Mouse (Mus musculus) midbrain, postnatal 0 days (tissue): Measurements from ENCODE around the gene 6030452D12Rik. TPM values are rescaled to one million over a fixed set of nuclear protein-coding genes. Genes with fewer than 3 reads are reported as not detected.

Experiments
- ATAC-seq: fragments of 200-750 bp; cut with Nextera tagmentation; 2 replicates; pipeline ENCODE4 v1.8.0; 2017; ENCODE audit warnings: moderate number of reproducible peaks, mild to moderate bottlenecking, moderate TSS enrichment, moderate library complexity; ENCODE audit not compliant: low FRiP score
- DNase-seq: peaks from one replicate; pipeline ENCODE4 v3.0.0-alpha.2; 2015; ENCODE audit warnings: low spot score
- H3K27ac ChIP-seq: fragments of 300-500 bp; sonication (generic); 2 replicates; pipeline ENCODE4 v1.5.1; 2014; ENCODE audit warnings: low read depth, mild to moderate bottlenecking, low read length, mixed read lengths
- H3K27me3 ChIP-seq: fragments of 300-500 bp; sonication (generic); 2 replicates; pipeline ENCODE4 v1.6.1; 2014; ENCODE audit warnings: low read length, control low read depth, mixed read lengths; ENCODE audit not compliant: insufficient read depth
- H3K36me3 ChIP-seq: fragments of 300-500 bp; sonication (generic); 2 replicates; pipeline ENCODE4 v1.6.1; 2014; ENCODE audit warnings: low read length, control low read depth, mixed read lengths; ENCODE audit not compliant: insufficient read depth
- H3K4me1 ChIP-seq: fragments of 300-500 bp; sonication (generic); 2 replicates; pipeline ENCODE4 v1.6.1; 2014; ENCODE audit warnings: mild to moderate bottlenecking, control low read depth, antibody characterized with exemption, low read length, mixed read lengths; ENCODE audit not compliant: insufficient read depth
- H3K4me2 ChIP-seq: fragments of 300-500 bp; sonication (generic); 2 replicates; pipeline ENCODE4 v1.6.1; 2014; ENCODE audit warnings: low read depth, mild to moderate bottlenecking, low read length, mixed read lengths; ENCODE audit not compliant: poor library complexity, severe bottlenecking
- H3K4me3 ChIP-seq: fragments of 300-500 bp; sonication (generic); 2 replicates; pipeline ENCODE4 v1.5.1; 2014; ENCODE audit warnings: low read depth, mild to moderate bottlenecking, low read length, moderate library complexity
- H3K9ac ChIP-seq: fragments of 300-500 bp; sonication (generic); replicated peaks from 2 replicates; pipeline ENCODE4 v1.6.1; 2014; ENCODE audit warnings: mild to moderate bottlenecking, low read length, moderate library complexity, mixed read lengths; ENCODE audit not compliant: poor library complexity, severe bottlenecking
- H3K9me3 ChIP-seq: fragments of 300-500 bp; sonication (generic); 2 replicates; pipeline ENCODE4 v1.6.1; 2016; ENCODE audit warnings: low read length, control low read depth
- CTCF ChIP-seq: IDR thresholded peaks from 2 replicates; pipeline ENCODE4 v1.5.1; 2016; ENCODE audit warnings: antibody characterized with exemption, mild to moderate bottlenecking
- WGBS: fragments of 180-500 bp; shearing (Covaris S2); extraction: QIAGEN DNeasy Blood & Tissue Kit; methylation state at CpG from one replicate; pipeline ENCODE4 v1.1.7; 2014; 5-methylcytosine and 5-hydroxymethylcytosine counted together
- polyA plus RNA-seq: library from polyadenylated mRNA; unstranded; fragments of >200 nt; fragmentation: Nextera tagmentation; extraction: Ambion mirVana; gene quantifications from 2 replicates; pipeline ENCODE4 v1.2.1, GENCODE M21; 2015
- total RNA-seq: library from RNA; depleted of rRNA; stranded (reverse); fragments of >200 nt; gene quantifications from 2 replicates; pipeline ENCODE4 v1.2.3, GENCODE M21; 2014

The 6030452D12Rik gene
- total and polyA plus RNA-seq, 2 experiments from 2014 or later = not detected

DNA sequence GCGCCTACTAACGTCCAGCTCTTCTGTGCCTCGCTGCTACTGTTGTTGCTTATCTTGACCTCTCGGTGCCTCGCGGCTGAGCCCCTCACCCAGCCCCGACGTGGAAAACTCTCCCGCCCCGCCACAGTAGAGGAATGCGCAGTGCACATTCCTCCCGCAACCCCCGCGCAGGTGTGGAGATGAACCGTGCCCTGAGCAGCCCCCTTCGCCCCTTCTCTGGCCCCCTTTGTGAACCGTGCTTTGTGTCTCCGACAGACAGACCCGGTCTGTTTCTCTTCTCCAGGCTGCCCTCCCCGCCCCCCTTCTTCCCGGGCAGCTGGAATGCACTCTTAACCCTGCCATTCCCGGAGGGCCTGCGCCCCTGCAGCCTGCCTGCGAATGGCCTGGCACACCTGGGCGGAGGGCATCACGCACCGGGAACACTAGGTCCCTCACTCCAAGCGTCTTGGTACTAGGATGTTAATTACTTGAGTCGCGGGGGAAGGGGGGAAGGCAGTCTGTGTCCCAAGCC lies 11.3 kb downstream of the 6030452D12Rik start:
- ATAC-seq = no peak
- no peaks in the 10 kb centered on the region for H3K9me3 ChIP-seq
- under 1% methylated on average over 29 of the region's 30 CpGs for WGBS
- H3K4me3 ChIP-seq = peak overlapping the region; percentile 38
- H3K27ac ChIP-seq = no peak overlapping the region
- H3K4me1 ChIP-seq = peaks cover 14% of the 10 kb centered on the region
- no peak for TF ChIP-seq CTCF
- H3K4me2 ChIP-seq = peak overlapping the region; percentile 54
- no peak overlapping the region for H3K9ac ChIP-seq
- no peaks in the 10 kb centered on the region for H3K36me3 ChIP-seq
- no peak for DNase-seq
- peaks cover 32% of the 10 kb centered on the region for H3K27me3 ChIP-seq

DNA sequence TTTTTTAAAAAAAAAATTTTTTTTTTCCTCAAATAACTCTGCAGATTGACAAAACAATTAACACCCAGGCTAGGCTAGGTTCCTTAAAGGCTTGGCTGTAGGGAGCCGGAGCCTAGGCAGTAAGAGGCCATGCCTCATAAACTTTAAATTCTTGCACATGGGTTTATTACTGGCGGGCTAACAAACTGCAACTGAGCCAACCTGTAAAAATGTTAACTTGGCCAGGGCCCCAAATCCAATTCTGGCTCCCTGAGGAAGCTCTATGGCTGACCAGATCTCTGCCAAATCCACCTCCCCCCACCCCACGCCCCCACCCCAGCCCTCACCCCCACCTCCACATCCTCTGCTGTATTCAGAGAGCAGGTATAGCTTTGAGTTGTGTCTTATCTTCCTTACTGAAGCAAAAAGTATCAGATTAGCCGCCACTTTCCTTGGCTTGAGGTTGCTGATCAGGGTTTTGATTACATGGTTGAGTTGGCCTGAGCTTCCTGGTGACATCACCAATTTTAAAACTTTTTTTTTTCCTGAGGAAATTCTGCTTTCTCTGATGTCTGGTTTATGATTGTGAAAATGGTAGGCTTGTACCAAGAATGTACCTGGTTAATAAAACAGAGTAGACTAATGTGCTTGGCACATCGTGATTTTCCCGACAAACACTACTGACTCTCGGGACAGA lies 12.3 kb downstream of the 6030452D12Rik start:
- TF ChIP-seq CTCF = no peak
- no peak for DNase-seq
- H3K27ac ChIP-seq = no peak overlapping the region
- no peaks in the 10 kb centered on the region for H3K36me3 ChIP-seq
- 67% methylated on average over 7 of the region's 7 CpGs for WGBS
- no peak overlapping the region for H3K4me2 ChIP-seq
- no peaks in the 10 kb centered on the region for H3K9me3 ChIP-seq
- peaks cover 14% of the 10 kb centered on the region for H3K4me1 ChIP-seq
- no peak overlapping the region for H3K4me3 ChIP-seq
- no peak for ATAC-seq
- no peak overlapping the region for H3K9ac ChIP-seq
- H3K27me3 ChIP-seq = peaks cover 27% of the 10 kb centered on the region

DNA sequence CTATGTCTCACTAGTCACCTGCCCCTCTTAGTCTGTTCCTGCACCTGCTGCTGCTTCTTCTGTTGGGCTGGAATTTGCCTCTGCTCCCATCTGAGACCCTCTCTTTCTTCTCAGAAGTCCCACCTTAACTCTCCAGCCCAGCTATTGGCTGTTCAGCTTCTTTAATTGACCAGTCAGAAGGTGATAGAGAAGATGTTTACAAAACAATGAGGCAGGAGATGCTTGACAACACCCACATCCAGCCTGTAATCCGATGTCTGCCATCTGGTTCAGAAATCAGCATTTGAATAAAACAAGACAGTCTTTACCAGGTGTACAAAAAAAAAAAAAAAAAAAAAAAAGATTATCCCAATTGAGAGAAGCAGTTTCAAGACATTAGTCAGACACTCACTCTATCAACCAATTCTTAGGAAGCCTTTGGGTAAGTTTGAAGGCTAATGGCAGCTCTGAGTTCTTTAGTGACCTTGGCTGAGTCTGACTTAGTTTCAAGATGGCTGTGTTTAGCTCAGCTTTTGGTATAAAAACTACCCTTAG lies 15.7 kb downstream of the 6030452D12Rik start:
- Histone ChIP-seq H3K4me3 (no peak overlapping the region), H3K4me2 (no peak overlapping the region), H3K9me3 (no peaks in the 10 kb centered on the region), H3K4me1 (peaks cover 5% of the 10 kb centered on the region), H3K27me3 (peaks cover 7% of the 10 kb centered on the region), H3K36me3 (no peaks in the 10 kb centered on the region), H3K9ac (no peak overlapping the region), H3K27ac (no peak overlapping the region)
- WGBS = 21% methylated on average over 1 of the region's 1 CpGs
- no peak for ATAC-seq
- TF ChIP-seq CTCF = no peak
- DNase-seq = no peak

DNA sequence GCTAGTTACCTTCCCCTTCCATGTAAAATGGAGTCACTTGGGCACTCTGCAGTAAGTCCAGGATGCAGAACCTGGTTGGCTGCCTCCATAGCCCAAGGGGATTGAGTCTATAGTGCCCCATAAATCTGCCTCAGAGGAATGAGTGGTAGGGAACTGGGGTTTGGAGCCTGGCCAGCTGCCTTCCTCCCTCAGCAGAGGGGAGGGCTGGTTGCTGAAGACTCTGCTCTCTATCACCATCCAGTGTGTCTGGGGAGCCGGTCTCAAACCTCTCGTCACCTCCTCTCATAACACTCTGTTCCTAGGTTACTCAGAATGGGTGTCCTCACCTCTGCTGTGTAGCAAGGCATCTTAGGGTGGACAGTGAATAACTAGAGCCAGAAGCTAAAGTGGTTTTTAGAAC lies 16.3 kb downstream of the 6030452D12Rik start:
- H3K36me3 ChIP-seq = no peaks in the 10 kb centered on the region
- H3K9me3 ChIP-seq = no peaks in the 10 kb centered on the region
- ATAC-seq (no peak), DNase-seq (no peak)
- no peak overlapping the region for H3K4me3 ChIP-seq
- H3K27ac ChIP-seq = no peak overlapping the region
- no peaks in the 10 kb centered on the region for H3K4me1 ChIP-seq
- no peak for TF ChIP-seq CTCF
- no peak overlapping the region for H3K4me2 ChIP-seq
- H3K27me3 ChIP-seq = peaks cover 2% of the 10 kb centered on the region; the same call in 1 of the 2 replicates
- no peak overlapping the region for H3K9ac ChIP-seq
- WGBS = 83% methylated on average over 2 of the region's 2 CpGs

DNA sequence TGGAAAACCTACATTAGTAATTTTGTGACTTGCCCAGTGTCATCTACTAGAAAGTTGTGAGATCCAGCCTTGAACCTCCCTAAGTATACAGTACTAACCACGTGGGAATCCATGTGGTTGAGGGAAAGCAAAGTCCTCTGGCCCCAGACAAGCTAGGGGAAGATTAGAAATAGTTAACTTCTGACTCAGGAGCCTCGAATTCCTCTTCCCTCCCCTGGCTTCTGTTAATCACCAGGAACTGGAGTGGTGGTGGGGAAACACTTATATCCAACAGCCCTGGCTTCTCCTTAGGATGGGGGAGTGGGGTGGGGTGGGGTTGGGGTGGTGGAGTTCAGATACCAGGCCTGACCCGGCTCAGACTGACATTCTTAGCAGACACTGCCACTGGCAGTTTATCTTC lies 18.4 kb downstream of the 6030452D12Rik start:
- H3K27ac ChIP-seq = no peak overlapping the region
- H3K9ac ChIP-seq = no peak overlapping the region
- no peak overlapping the region for H3K4me3 ChIP-seq
- ATAC-seq = no peak
- no peaks in the 10 kb centered on the region for H3K27me3 ChIP-seq
- no peaks in the 10 kb centered on the region for H3K9me3 ChIP-seq
- H3K4me1 ChIP-seq = no peaks in the 10 kb centered on the region
- 49% methylated on average over 3 of the region's 3 CpGs for WGBS
- H3K36me3 ChIP-seq = no peaks in the 10 kb centered on the region
- no peak for DNase-seq
- H3K4me2 ChIP-seq = no peak overlapping the region
- no peak for TF ChIP-seq CTCF

DNA sequence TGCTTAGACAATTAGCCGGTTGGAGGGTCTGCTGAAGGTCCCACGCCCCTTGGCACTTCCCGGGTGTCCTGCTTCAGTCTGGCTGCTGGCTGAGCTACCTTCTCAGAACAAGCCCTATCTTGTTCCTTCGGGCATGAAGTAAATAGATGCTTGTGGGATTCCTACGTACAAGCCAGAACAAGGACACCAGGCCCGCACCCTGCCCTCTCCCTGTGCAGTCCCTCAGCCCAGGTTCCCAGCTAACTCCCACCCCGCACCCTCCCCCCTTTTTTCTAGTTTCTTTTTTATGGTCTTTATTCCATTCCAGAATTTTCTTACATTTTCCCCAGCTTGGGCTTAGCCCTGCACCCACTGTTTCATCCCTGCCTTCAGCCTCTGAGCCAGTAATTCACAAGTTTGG lies 20.3 kb downstream of the 6030452D12Rik start:
- 89% methylated on average over 7 of the region's 7 CpGs for WGBS
- Histone ChIP-seq H3K4me3 (no peak overlapping the region), H3K27me3 (no peaks in the 10 kb centered on the region), H3K4me1 (no peaks in the 10 kb centered on the region), H3K27ac (no peak overlapping the region), H3K4me2 (no peak overlapping the region), H3K9ac (no peak overlapping the region), H3K36me3 (no peaks in the 10 kb centered on the region), H3K9me3 (no peaks in the 10 kb centered on the region)
- ATAC-seq (no peak), DNase-seq (no peak)
- TF ChIP-seq CTCF = no peak
